Mouse (Mus musculus): ENCODE data around the gene Fsd1. TPM values are rescaled to one million over a fixed set of nuclear protein-coding genes. Genes with fewer than 3 reads are reported as not detected.

Gene Fsd1
- polyA plus RNA-seq, 1 experiment from 2014 or later: 1.9 TPM

- no peak for DNase-seq (ENCODE audit: low spot score)
Measured at GRCm38 (mm10) chr17:56027801-56028441, 41.6 kb downstream of the Fsd1 start.

- no peak for DNase-seq (ENCODE audit: low spot score)
Measured at GRCm38 (mm10) chr17:56030238-56030870, 44.0 kb downstream of the Fsd1 start.

GRCm38 (mm10) chr17:56030919-56031318 lies 44.6 kb downstream of the Fsd1 start:
- DNase-seq (ENCODE audit: low spot score): peak; percentile 64

- no peak for DNase-seq (ENCODE audit: low spot score)
Measured at GRCm38 (mm10) chr17:56031431-56031830, 45.1 kb downstream of the Fsd1 start.

- no peak for DNase-seq (ENCODE audit: low spot score)
Measured at GRCm38 (mm10) chr17:56032127-56032733, 45.9 kb downstream of the Fsd1 start.

- peak; percentile 68 for DNase-seq (ENCODE audit: low spot score)
Measured at GRCm38 (mm10) chr17:56032831-56033230, 46.5 kb downstream of the Fsd1 start.

- DNase-seq (ENCODE audit: low spot score): peak; percentile 30
Measured at GRCm38 (mm10) chr17:56034040-56034725, 47.9 kb downstream of the Fsd1 start.

- no peak for DNase-seq (ENCODE audit: low spot score)
Measured at GRCm38 (mm10) chr17:56034726-56035100, 48.4 kb downstream of the Fsd1 start.

GRCm38 (mm10) chr17:56035216-56035615 lies 48.9 kb downstream of the Fsd1 start:
- no peak for DNase-seq (ENCODE audit: low spot score)

- DNase-seq (ENCODE audit: low spot score): peak; percentile 100
Measured at GRCm38 (mm10) chr17:56036176-56036900, 50.0 kb downstream of the Fsd1 start, which contains the start of gene Sh3gl1. Gene Sh3gl1 (minus strand): TSS chr17:56036635.

GRCm38 (mm10) chr17:56036901-56037287 lies 50.6 kb downstream of the Fsd1 start:
- no peak for DNase-seq (ENCODE audit: low spot score)

- no peak for DNase-seq (ENCODE audit: low spot score)
Measured at GRCm38 (mm10) chr17:56038583-56039261, 52.4 kb downstream of the Fsd1 start.

GRCm38 (mm10) chr17:56039345-56039744 lies 53.0 kb downstream of the Fsd1 start:
- no peak for DNase-seq (ENCODE audit: low spot score)

- DNase-seq (ENCODE audit: low spot score): peak; percentile 96
Measured at GRCm38 (mm10) chr17:56040030-56040856, 53.9 kb downstream of the Fsd1 start, which contains the start of gene Chaf1a. Gene Chaf1a (plus strand): TSS chr17:56040439.

- no peak for DNase-seq (ENCODE audit: low spot score)
Measured at GRCm38 (mm10) chr17:56040857-56041163, 54.5 kb downstream of the Fsd1 start.

Other genes starting within 250 kb of the Fsd1 start
- gene Adgre4, start 236.5 kb upstream of the Fsd1 start, polyA plus RNA-seq (2015; fragmentation: Nextera tagmentation; extraction: Ambion mirVana): 1.1 and 1.2 TPM in 2 replicates
- 6.5 and 7.2 TPM in 2 replicates for gene Zfp119a, start 107.6 kb upstream of the Fsd1 start, polyA plus RNA-seq (2015; fragmentation: Nextera tagmentation; extraction: Ambion mirVana)
- 12.1 and 16.9 TPM in 2 replicates for gene Zfp959, start 94.4 kb upstream of the Fsd1 start, polyA plus RNA-seq (2015; fragmentation: Nextera tagmentation; extraction: Ambion mirVana)
- gene Zfp119b, start 37.0 kb upstream of the Fsd1 start, polyA plus RNA-seq (2015; fragmentation: Nextera tagmentation; extraction: Ambion mirVana): 5.6 and 6.0 TPM in 2 replicates
- gene Ebi3, start 33.9 kb upstream of the Fsd1 start, polyA plus RNA-seq (2015; fragmentation: Nextera tagmentation; extraction: Ambion mirVana): 5.2 and 6.1 TPM in 2 replicates
- gene Yju2, start 27.4 kb upstream of the Fsd1 start, polyA plus RNA-seq (2015; fragmentation: Nextera tagmentation; extraction: Ambion mirVana): 32.0 and 32.1 TPM in 2 replicates
- gene Shd, start 16.0 kb upstream of the Fsd1 start, polyA plus RNA-seq (2015; fragmentation: Nextera tagmentation; extraction: Ambion mirVana): 0.80 and 1.6 TPM in 2 replicates
- 17.6 and 18.0 TPM in 2 replicates for gene Stap2, start 19.1 kb downstream of the Fsd1 start, polyA plus RNA-seq (2015; fragmentation: Nextera tagmentation; extraction: Ambion mirVana)
- 65.7 and 65.9 TPM in 2 replicates for gene Mpnd, start 19.2 kb downstream of the Fsd1 start, polyA plus RNA-seq (2015; fragmentation: Nextera tagmentation; extraction: Ambion mirVana)
- gene Sh3gl1, start 50.1 kb downstream of the Fsd1 start, polyA plus RNA-seq (2015; fragmentation: Nextera tagmentation; extraction: Ambion mirVana): 117 and 129 TPM in 2 replicates
- 18.0 and 18.5 TPM in 2 replicates for gene Chaf1a, start 53.9 kb downstream of the Fsd1 start, polyA plus RNA-seq (2015; fragmentation: Nextera tagmentation; extraction: Ambion mirVana)
- 38.7 and 39.9 TPM in 2 replicates for gene Ubxn6, start 88.5 kb downstream of the Fsd1 start, polyA plus RNA-seq (2015; fragmentation: Nextera tagmentation; extraction: Ambion mirVana)
- gene Hdgfl2, start 93.1 kb downstream of the Fsd1 start, polyA plus RNA-seq (2015; fragmentation: Nextera tagmentation; extraction: Ambion mirVana): 80.0 and 81.8 TPM in 2 replicates
- gene Plin4, start 123.3 kb downstream of the Fsd1 start, polyA plus RNA-seq (2015; fragmentation: Nextera tagmentation; extraction: Ambion mirVana): 0.08 and 0.09 TPM in 2 replicates
- gene Plin5, start 131.1 kb downstream of the Fsd1 start, polyA plus RNA-seq (2015; fragmentation: Nextera tagmentation; extraction: Ambion mirVana): 0.10 and 0.44 TPM in 2 replicates
- gene Lrg1, start 135.5 kb downstream of the Fsd1 start, polyA plus RNA-seq (2015; fragmentation: Nextera tagmentation; extraction: Ambion mirVana): 2.7 and 3.1 TPM in 2 replicates
- 1.0 TPM in 2 replicates for gene Sema6b, start 153.8 kb downstream of the Fsd1 start, polyA plus RNA-seq (2015; fragmentation: Nextera tagmentation; extraction: Ambion mirVana)
- 19.5 and 20.9 TPM in 2 replicates for gene Tnfaip8l1, start 176.0 kb downstream of the Fsd1 start, polyA plus RNA-seq (2015; fragmentation: Nextera tagmentation; extraction: Ambion mirVana)
- gene Mydgf, start 197.4 kb downstream of the Fsd1 start, polyA plus RNA-seq (2015; fragmentation: Nextera tagmentation; extraction: Ambion mirVana): 58.6 and 59.2 TPM in 2 replicates
- 30.5 and 32.7 TPM in 2 replicates for gene Dpp9, start 232.4 kb downstream of the Fsd1 start, polyA plus RNA-seq (2015; fragmentation: Nextera tagmentation; extraction: Ambion mirVana)

Data from thymus, postnatal 0 days (tissue).